Mouse (Mus musculus) liver, embryonic 18 days (tissue): Measurements from ENCODE around the gene Olfr1118. TPM values are rescaled to one million over a fixed set of nuclear protein-coding genes. Genes with fewer than 3 reads are reported as not detected.

ENCODE experiments used
- polyA plus RNA-seq: library from polyadenylated mRNA; depleted of rRNA; stranded (reverse); fragments of >200 nt; gene quantifications from 2 replicates; pipeline ENCODE4 v1.2.3, GENCODE M21; 2012; rRNA removed

Gene Olfr1118
- polyA plus RNA-seq, result not detected in 2 replicates

DNA sequence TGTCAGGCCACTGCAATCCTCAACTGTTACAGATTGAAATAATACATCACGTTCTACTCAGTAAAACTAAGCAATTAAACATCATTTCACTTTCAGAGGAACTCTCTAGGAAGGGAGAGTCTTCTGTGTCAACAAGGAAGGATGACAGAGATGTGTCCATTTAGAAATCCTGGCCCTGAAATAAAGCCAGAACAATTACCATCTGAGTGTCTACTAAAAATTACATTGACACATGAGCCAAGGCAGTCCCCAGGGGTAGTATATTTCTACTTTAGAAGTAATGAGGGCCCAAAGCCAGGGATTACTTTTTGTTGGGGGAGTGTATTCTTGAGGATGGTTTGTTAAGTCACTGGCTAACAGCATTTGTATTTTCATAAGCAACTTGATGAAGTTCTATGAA is at the start of gene Olfr1118:
Olfr1118 (plus strand) TSS at position 301 of the 400 bp plus-strand sequence.

GRCm38 (mm10) chr2:87267234-87267633 is 40.1 kb upstream of the Olfr1118 start, which contains the start of gene Olfr1116:
Olfr1116 (plus strand) TSS chr2:87267534.

DNA sequence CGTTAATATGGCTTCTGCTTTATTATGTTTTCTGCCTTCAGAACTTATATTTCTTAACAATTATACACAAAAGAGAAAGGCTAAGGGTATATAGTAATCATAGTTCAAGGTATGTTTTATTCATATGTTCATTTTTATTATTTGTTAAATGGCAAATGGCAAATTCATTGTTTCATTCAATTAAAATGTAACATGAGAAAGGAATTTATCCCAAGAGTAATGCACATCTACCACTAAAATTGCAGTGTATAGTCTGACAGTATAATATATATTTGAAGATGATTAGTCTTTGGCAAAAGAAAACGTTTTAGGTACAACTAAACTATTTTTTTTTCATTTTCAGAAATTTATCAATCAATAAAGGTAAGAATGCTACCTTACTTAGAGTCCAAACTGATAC is 47.1 kb downstream of the Olfr1118 start, which contains the start of gene Olfr1120:
Olfr1120 (plus strand) TSS at position 301 of the 400 bp plus-strand sequence.

Other genes with a start within 250 kb of the Olfr1118 start
- not detected in 2 replicates for gene Olfr1107, start 231.8 kb upstream of the Olfr1118 start, polyA plus RNA-seq
- not detected in 2 replicates for gene Olfr1109, start 211.6 kb upstream of the Olfr1118 start, polyA plus RNA-seq
- not detected in 2 replicates for gene Olfr259, start 193.0 kb upstream of the Olfr1118 start, polyA plus RNA-seq
- not detected in 2 replicates for gene Olfr1110, start 167.3 kb upstream of the Olfr1118 start, polyA plus RNA-seq
- not detected in 2 replicates for gene Olfr1111, start 155.0 kb upstream of the Olfr1118 start, polyA plus RNA-seq
- not detected in 2 replicates for gene Olfr1112, start 119.8 kb upstream of the Olfr1118 start, polyA plus RNA-seq
- not detected in 2 replicates for gene Olfr1113, start 98.6 kb upstream of the Olfr1118 start, polyA plus RNA-seq
- not detected in 2 replicates for gene Olfr1115, start 59.6 kb upstream of the Olfr1118 start, polyA plus RNA-seq
- not detected in 2 replicates for gene Olfr1116, start 40.0 kb upstream of the Olfr1118 start, polyA plus RNA-seq
- not detected in 2 replicates for gene Olfr1120, start 47.2 kb downstream of the Olfr1118 start, polyA plus RNA-seq
- gene Olfr1121, start 62.3 kb downstream of the Olfr1118 start, polyA plus RNA-seq, result not detected in 2 replicates
- not detected in 2 replicates for gene Olfr1122, start 78.3 kb downstream of the Olfr1118 start, polyA plus RNA-seq
- not detected in 2 replicates for gene Olfr1123, start 109.1 kb downstream of the Olfr1118 start, polyA plus RNA-seq
- gene Olfr1124, start 122.7 kb downstream of the Olfr1118 start, polyA plus RNA-seq, result not detected in 2 replicates
- gene Olfr1126, start 146.4 kb downstream of the Olfr1118 start, polyA plus RNA-seq, result not detected in 2 replicates
- gene Pramel7, start 189.5 kb downstream of the Olfr1118 start, polyA plus RNA-seq, result not detected in 2 replicates
- not detected in 2 replicates for gene Pramel6, start 199.0 kb downstream of the Olfr1118 start, polyA plus RNA-seq
- gene Olfr153, start 224.2 kb downstream of the Olfr1118 start, polyA plus RNA-seq, result not detected in 2 replicates
- gene Olfr1128, start 238.0 kb downstream of the Olfr1118 start, polyA plus RNA-seq, result not detected in 2 replicates